Mouse (Mus musculus): ENCODE measurements around the gene Hist1h2ai. TPM values are rescaled to one million over a fixed set of nuclear protein-coding genes. Genes with fewer than 3 reads are reported as not detected.
"Not testable (repeated sequence)": the region's sequence is repeated elsewhere in the genome, so short reads cannot be mapped to it uniquely, and the experiment has no call there.

The Hist1h2ai gene
- polyA plus RNA-seq, 1 experiment: 4.0 TPM

GRCm38 (mm10) chr13:21753051-21753523, 36.9 kb downstream of the Hist1h2ai start:
- Histone ChIP-seq H3K4me3 (ENCODE audit: insufficient read depth, low read length) (peak overlapping the region; percentile 53), H3K4me1 (ENCODE audit: control insufficient read depth, insufficient read depth, low read length) (peaks cover 11% of the 10 kb centered on the region), H3K27ac (ENCODE audit: insufficient read depth, low read depth, low read length) (peak overlapping the region; percentile 79)
- TF ChIP-seq POLR2A (IDR thresholded peaks at IDR 0.05; ENCODE audit: borderline replicate concordance, low read depth, low read length): no peak
- no peak for TF ChIP-seq CTCF (IDR thresholded peaks at IDR 0.05; ENCODE audit: low read depth, low read length)

- peak within 1 kb of the TSS; percentile 79 for H3K27ac ChIP-seq (ENCODE audit: insufficient read depth, low read depth, low read length)
- peak within 1 kb of the TSS; percentile 59 for H3K4me3 ChIP-seq (ENCODE audit: insufficient read depth, low read length)
- H3K4me1 ChIP-seq (ENCODE audit: control insufficient read depth, insufficient read depth, low read length): not testable (repeated sequence)
- 0 out of 2 replicates have a peak, but pooled peaks have one; percentile 54 for TF ChIP-seq POLR2A (IDR thresholded peaks at IDR 0.05; ENCODE audit: borderline replicate concordance, low read depth, low read length)
Measured at GRCm38 (mm10) chr13:21753524-21754285, 37.5 kb downstream of the Hist1h2ai start, which contains the start of the genes Hist1h2ak and Hist1h2bn. TSS of gene Hist1h2ak (minus strand) at chr13:21753827. TSS of gene Hist1h2bn (plus strand) at chr13:21754123.

- H3K27ac ChIP-seq (ENCODE audit: insufficient read depth, low read depth, low read length): peak overlapping the region; percentile 77
- not testable (repeated sequence) for H3K4me1 ChIP-seq (ENCODE audit: control insufficient read depth, insufficient read depth, low read length)
- peak overlapping the region; percentile 59 for H3K4me3 ChIP-seq (ENCODE audit: insufficient read depth, low read length)
Measured at GRCm38 (mm10) chr13:21754294-21755001, 38.2 kb downstream of the Hist1h2ai start.

- no peak overlapping the region for H3K4me3 ChIP-seq (ENCODE audit: insufficient read depth, low read length)
- no peak overlapping the region for H3K27ac ChIP-seq (ENCODE audit: insufficient read depth, low read depth, low read length)
- peaks cover 11% of the 10 kb centered on the region for H3K4me1 ChIP-seq (ENCODE audit: control insufficient read depth, insufficient read depth, low read length)
- TF ChIP-seq POLR2A (IDR thresholded peaks at IDR 0.05; ENCODE audit: borderline replicate concordance, low read depth, low read length) (no peak), CTCF (IDR thresholded peaks at IDR 0.05; ENCODE audit: low read depth, low read length) (no peak)
Measured at GRCm38 (mm10) chr13:21755707-21756106, 39.5 kb downstream of the Hist1h2ai start.

Other genes with a start within 250 kb of the Hist1h2ai start
- 0.92 and 1.3 TPM in 2 replicates for gene Nkapl, start 247.9 kb upstream of the Hist1h2ai start, polyA plus RNA-seq (2012; ENCODE audit: insufficient read depth, insufficient read length, missing spikeins)
- gene Zkscan4, start 237.5 kb upstream of the Hist1h2ai start, polyA plus RNA-seq (2012; ENCODE audit: insufficient read depth, insufficient read length, missing spikeins): 1.5 and 2.6 TPM in 2 replicates
- gene Gm10065, start 237.0 kb upstream of the Hist1h2ai start, polyA plus RNA-seq (2012; ENCODE audit: insufficient read depth, insufficient read length, missing spikeins): not detected in 2 replicates
- gene AK157302, start 221.2 kb upstream of the Hist1h2ai start, polyA plus RNA-seq (2012; ENCODE audit: insufficient read depth, insufficient read length, missing spikeins): 0.34 TPM in 1 of 2 replicates, not detected in the other
- 5.1 and 18.9 TPM in 2 replicates for gene Gm11273, start 215.0 kb upstream of the Hist1h2ai start, polyA plus RNA-seq (2012; ENCODE audit: insufficient read depth, insufficient read length, missing spikeins)
- gene Zkscan8, start 185.3 kb upstream of the Hist1h2ai start, polyA plus RNA-seq (2012; ENCODE audit: insufficient read depth, insufficient read length, missing spikeins): 5.6 and 5.8 TPM in 2 replicates
- not detected in 2 replicates for gene Olfr1366, start 173.6 kb upstream of the Hist1h2ai start, polyA plus RNA-seq (2012; ENCODE audit: insufficient read depth, insufficient read length, missing spikeins)
- not detected in 2 replicates for gene Olfr1535, start 156.5 kb upstream of the Hist1h2ai start, polyA plus RNA-seq (2012; ENCODE audit: insufficient read depth, insufficient read length, missing spikeins)
- gene Olfr1364, start 134.7 kb upstream of the Hist1h2ai start, polyA plus RNA-seq (2012; ENCODE audit: insufficient read depth, insufficient read length, missing spikeins): not detected in 2 replicates
- gene Olfr1362, start 102.4 kb upstream of the Hist1h2ai start, polyA plus RNA-seq (2012; ENCODE audit: insufficient read depth, insufficient read length, missing spikeins): not detected in 2 replicates
- not detected in 2 replicates for gene Olfr11, start 73.9 kb upstream of the Hist1h2ai start, polyA plus RNA-seq (2012; ENCODE audit: insufficient read depth, insufficient read length, missing spikeins)
- 0.48 TPM in 1 of 2 replicates, not detected in the other for gene Olfr1361, start 53.0 kb upstream of the Hist1h2ai start, polyA plus RNA-seq (2012; ENCODE audit: insufficient read depth, insufficient read length, missing spikeins)
- gene Olfr1360, start 39.0 kb upstream of the Hist1h2ai start, polyA plus RNA-seq (2012; ENCODE audit: insufficient read depth, insufficient read length, missing spikeins): not detected in 2 replicates
- gene Olfr1359, start 18.3 kb upstream of the Hist1h2ai start, polyA plus RNA-seq (2012; ENCODE audit: insufficient read depth, insufficient read length, missing spikeins): not detected in 2 replicates
- gene Hist1h2bl, start 279 bp upstream of the Hist1h2ai start, polyA plus RNA-seq (2012; ENCODE audit: insufficient read depth, insufficient read length, missing spikeins): not detected in 2 replicates
- gene Hist1h3h, start 1.2 kb downstream of the Hist1h2ai start, polyA plus RNA-seq (2012; ENCODE audit: insufficient read depth, insufficient read length, missing spikeins): 6.9 TPM in 1 of 2 replicates, not detected in the other
- 2.1 TPM in 1 of 2 replicates, not detected in the other for gene Hist1h2bm, start 5.6 kb downstream of the Hist1h2ai start, polyA plus RNA-seq (2012; ENCODE audit: insufficient read depth, insufficient read length, missing spikeins)
- 1.8 and 2.7 TPM in 2 replicates for gene Hist1h4j, start 18.6 kb downstream of the Hist1h2ai start, polyA plus RNA-seq (2012; ENCODE audit: insufficient read depth, insufficient read length, missing spikeins)
- gene Hist1h4k, start 34.1 kb downstream of the Hist1h2ai start, polyA plus RNA-seq (2012; ENCODE audit: insufficient read depth, insufficient read length, missing spikeins): 3.6 and 8.9 TPM in 2 replicates
- 4.9 and 9.5 TPM in 2 replicates for gene Hist1h2ak, start 37.4 kb downstream of the Hist1h2ai start, polyA plus RNA-seq (2012; ENCODE audit: insufficient read depth, insufficient read length, missing spikeins)
- gene Hist1h2bn, start 37.7 kb downstream of the Hist1h2ai start, polyA plus RNA-seq (2012; ENCODE audit: insufficient read depth, insufficient read length, missing spikeins): 7.1 and 7.3 TPM in 2 replicates
- 0.82 and 2.1 TPM in 2 replicates for gene Hist1h1b, start 64.2 kb downstream of the Hist1h2ai start, polyA plus RNA-seq (2012; ENCODE audit: insufficient read depth, insufficient read length, missing spikeins)
- gene Hist1h3i, start 66.9 kb downstream of the Hist1h2ai start, polyA plus RNA-seq (2012; ENCODE audit: insufficient read depth, insufficient read length, missing spikeins): 3.9 and 4.4 TPM in 2 replicates
- not detected in 2 replicates for gene Hist1h2an, start 70.8 kb downstream of the Hist1h2ai start, polyA plus RNA-seq (2012; ENCODE audit: insufficient read depth, insufficient read length, missing spikeins)
- gene Hist1h2bp, start 71.0 kb downstream of the Hist1h2ai start, polyA plus RNA-seq (2012; ENCODE audit: insufficient read depth, insufficient read length, missing spikeins): not detected in 2 replicates
- 3.2 and 6.5 TPM in 2 replicates for gene Hist1h2bq, start 93.8 kb downstream of the Hist1h2ai start, polyA plus RNA-seq (2012; ENCODE audit: insufficient read depth, insufficient read length, missing spikeins)
- not detected in 2 replicates for gene Hist1h2ao, start 94.0 kb downstream of the Hist1h2ai start, polyA plus RNA-seq (2012; ENCODE audit: insufficient read depth, insufficient read length, missing spikeins)
- gene Hist1h4m, start 95.3 kb downstream of the Hist1h2ai start, polyA plus RNA-seq (2012; ENCODE audit: insufficient read depth, insufficient read length, missing spikeins): 5.2 and 6.8 TPM in 2 replicates
- gene Hist1h4n, start 115.8 kb downstream of the Hist1h2ai start, polyA plus RNA-seq (2012; ENCODE audit: insufficient read depth, insufficient read length, missing spikeins): not detected in 2 replicates
- 14.7 and 15.1 TPM in 2 replicates for gene Hist1h2ap, start 117.1 kb downstream of the Hist1h2ai start, polyA plus RNA-seq (2012; ENCODE audit: insufficient read depth, insufficient read length, missing spikeins)
- 4.5 and 8.6 TPM in 2 replicates for gene Hist1h2br, start 117.3 kb downstream of the Hist1h2ai start, polyA plus RNA-seq (2012; ENCODE audit: insufficient read depth, insufficient read length, missing spikeins)
- gene Zfp184, start 228.7 kb downstream of the Hist1h2ai start, polyA plus RNA-seq (2012; ENCODE audit: insufficient read depth, insufficient read length, missing spikeins): 0.25 and 0.76 TPM in 2 replicates

Data from bone marrow macrophage, adult 2 months (primary cell).